Mouse (Mus musculus) urinary bladder, postnatal 36 days (tissue): Measurements from ENCODE around the gene St6galnac6.
A peak's percentile ranks its signal among the peaks of the same experiment; 100 is the strongest.

ENCODE experiments used
- DNase-seq, 2 experiments: peaks; one replicate each; pipeline ENCODE4 v3.0.0; 2022; ENCODE audit warnings: low spot score in 2 of 2, mixed read lengths in 1 of 2

St6galnac6 gene

DNA sequence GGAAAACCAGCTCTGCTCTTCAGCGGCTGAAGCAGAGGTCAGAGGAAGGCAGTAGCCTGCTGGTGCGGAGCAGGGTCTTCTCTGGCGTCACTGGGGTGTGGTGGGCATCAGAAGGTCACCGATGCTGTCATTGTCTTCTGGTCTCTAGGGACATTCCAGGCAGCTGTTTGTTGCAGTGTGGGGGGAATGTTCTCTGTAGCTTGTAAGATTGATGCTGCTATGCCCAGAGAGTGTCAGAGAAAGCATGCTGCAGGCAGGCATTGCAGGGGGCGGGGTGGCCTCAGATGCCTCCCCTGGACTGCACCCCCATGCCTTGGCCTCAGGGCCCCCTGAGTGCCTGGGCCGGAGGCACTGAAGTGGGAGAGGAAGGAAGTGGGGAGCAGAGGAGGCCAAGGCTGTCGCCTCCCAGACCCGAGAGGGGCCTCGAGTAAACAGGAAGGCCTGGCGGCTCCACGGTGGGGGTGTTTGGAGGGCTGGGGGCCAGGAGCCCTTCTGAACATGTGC lies 38.3 kb downstream of the St6galnac6 start:
- DNase-seq, result no peak

DNA sequence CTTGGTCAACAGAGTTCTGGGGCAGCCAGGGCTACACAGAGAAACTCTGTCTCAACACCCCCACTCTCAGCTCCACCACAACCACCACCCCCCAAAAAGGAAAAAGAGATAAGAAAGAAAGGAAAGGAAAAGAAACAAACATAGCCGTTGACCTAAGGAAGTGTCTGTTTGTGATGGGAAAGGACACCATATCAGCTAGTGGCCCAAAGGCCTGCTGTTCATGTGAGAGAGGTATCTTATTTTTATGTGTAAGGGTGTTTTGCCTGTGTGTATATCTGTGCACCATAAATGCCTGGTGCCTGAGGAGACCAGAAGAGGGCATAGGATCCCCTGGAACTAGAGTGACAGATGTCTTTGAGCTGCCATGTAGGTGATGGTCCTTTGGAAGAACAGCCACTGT lies 40.1 kb downstream of the St6galnac6 start:
- DNase-seq, result no peak

DNA sequence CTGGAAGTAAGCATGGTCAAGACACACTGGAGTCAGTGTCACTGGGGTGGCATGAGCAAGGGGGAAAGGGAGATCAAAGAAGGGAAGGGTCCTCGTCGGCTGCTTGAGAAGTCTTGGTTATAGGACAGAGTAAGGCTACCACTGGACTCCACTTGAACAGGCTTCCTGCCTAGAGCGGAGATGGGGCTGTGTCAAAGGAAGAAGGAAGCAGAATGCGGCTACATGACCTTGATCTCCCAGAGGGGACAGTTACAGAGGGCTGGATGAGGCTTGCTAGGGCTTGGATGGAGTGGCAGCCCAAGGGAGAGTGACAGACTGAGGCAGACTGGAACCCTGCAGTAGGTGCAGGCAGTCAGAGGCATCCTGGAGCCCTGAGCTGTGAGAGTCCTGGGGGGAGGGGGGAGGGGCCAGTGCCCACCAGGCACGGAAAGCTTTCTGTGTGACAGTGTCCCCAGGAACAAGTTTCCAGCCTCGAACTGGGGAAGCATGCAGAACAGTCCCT lies 41.1 kb downstream of the St6galnac6 start:
- DNase-seq, result no peak

DNA sequence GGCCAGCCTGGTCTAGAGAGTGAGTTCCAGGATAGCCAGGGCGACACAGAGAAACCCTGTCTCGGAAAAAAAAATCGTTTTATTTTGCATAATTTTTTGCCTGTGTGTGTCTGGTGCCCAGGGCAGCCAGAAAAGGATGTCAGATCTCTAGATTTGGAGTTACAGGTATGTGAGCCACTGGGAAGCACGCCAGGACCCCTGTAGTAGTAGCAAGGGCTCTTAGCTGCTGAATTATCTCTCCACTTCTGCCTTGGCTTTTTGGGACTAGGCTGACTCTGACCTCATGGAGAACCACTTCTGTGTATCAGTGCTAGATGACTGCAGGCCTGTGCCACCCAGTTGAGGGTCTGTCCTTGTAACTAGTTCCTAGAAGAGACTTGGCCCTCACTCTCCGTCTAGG lies 42.3 kb downstream of the St6galnac6 start:
- no peak for DNase-seq

DNA sequence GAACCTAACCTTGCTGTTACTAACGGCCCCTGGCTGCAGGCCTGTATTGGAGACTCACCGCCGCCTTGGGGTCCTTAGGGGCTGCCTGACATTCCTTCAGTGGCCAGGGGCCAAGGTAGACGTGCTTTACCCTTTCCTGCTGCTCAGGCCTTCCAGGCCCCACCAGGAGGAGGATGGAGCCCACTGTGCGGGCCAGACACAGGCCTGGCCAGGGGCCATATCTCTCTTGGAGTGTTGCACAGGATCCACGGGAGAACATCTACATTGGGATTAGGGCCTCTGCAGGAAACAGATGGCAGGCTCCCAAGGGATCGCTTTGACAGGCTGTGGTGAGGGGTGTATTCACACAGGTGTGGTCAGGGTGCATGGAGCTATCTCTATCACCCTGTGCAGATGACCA lies 43.3 kb downstream of the St6galnac6 start:
- DNase-seq, result no peak

DNA sequence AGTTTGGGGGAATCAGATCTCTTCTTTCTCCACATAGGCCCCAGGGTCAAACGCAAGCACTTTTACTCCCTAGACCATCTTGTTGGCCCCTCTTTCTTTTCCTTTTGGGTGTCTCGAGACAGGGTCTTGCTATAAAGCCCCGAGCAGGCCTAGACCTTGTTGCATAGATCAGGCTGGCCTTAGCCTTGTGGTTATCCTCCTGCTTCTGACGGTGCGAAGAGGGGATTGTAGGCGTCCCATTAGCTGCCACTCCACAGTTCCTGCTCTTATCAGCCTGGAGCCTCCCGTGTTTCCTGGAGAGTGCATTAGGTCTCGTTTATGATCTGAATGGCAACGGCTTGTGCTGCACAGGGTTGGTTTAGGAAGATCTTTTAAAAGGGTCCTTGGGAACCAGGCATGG lies 44.6 kb downstream of the St6galnac6 start:
- DNase-seq, result no peak

DNA sequence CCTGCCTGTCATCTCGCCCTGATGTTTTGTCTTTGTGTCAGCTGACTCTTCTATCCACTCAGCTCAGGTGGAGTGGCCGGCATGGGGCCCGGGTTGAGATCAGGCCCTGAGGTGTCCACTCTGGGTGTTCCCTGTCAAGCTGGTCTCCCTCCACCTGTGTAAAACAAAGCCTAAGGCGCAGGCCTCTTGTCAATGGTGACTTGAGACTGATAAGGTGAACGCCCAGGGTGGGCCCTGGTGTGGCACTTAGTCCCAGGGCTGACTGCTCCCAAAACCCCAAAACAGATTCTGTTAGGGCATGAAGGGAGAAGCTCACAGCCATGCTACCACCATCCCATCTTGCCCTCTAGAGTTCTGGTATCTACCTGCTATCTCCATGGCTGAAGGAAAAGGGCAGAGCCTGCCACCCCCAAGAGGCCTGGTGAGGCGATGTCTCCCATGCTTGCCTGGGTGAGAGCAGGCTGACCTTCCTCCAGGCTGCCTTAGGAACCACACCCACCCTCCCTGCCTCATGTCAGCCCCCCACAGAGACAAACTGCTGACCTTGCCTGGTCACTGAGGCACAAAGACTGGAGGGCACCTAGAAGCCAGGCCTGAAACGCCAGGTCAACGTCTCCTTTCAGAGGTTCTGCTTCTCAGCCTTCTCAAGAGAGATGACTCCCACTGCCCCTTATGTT lies 45.4 kb downstream of the St6galnac6 start:
- no peak for DNase-seq

DNA sequence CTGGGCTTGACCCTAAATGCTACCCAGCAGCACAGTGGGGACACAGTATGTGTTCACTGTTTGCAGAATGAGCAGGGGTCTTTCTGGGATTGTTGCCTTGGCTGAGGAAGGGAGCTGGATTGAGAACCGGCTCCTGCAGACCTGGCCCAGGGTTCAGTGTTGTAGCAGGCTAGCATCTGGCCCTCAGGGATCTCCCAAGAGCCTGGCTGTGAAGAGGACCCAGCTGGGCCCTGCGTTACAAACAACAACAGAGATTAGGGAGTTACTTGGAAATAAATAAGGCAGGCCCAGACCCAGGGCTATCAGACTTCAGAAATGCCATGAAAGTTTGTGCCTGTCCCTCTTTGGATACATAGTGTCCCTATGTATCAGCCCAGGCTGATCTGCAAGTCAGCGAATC lies 46.1 kb downstream of the St6galnac6 start:
- no peak for DNase-seq

DNA sequence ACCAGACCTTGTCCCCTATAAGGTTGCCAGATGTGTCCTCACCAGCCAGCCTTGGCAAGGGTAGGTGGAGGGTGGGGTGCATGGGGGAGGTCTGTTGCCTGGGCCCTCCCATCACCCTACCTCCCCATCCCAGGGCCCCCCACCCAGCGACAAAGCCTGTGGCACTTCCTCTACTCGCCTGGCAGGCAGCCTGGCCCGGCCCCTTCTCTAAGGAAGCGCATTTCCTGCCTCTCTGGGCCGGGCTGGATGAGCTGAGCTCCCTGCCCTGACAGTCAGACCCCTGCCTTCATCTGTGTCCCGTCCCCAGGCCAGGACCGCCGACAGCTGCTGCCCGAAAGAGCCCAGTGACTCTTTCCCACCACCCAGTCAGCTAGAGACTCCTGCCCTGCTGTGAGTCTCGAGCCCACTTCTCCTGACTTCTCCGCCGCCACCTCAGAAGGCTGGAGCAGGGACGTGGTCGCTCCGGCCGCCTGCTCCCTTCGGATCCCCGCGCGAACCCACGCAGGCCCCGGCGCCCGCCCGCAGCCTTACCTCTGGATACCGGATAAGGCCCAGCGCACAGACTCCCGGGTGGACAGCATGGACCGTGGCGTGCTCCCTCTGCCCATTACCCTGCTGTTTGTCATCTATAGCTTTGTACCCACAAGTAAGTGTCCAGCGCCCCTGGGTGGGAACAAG lies 47.0 kb downstream of the St6galnac6 start, which contains the start of gene Eng:
Eng (plus strand) TSS at position 217 of the 678 bp plus-strand sequence.
- peak; percentile 42 to 62 for DNase-seq

DNA sequence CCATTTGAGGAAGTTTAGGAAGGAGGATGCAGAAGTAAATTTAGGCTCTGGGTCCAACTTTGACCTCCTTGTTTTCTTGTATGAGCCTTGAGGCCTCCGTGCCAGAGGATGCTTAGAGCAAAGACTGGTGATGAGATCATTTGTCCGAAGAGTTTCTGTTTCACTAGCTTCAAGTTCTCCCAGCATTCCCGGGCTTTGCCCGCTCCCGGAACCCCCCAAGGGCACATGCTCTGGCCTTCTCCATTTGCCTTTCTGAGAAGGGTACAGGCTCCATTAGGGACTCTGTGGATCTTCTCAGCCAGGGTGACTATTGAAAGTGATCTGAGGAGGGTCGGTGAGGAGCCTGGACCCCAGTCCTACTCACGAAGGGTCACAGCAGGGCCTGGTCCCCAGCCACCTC lies 47.9 kb downstream of the St6galnac6 start:
- no peak for DNase-seq

DNA sequence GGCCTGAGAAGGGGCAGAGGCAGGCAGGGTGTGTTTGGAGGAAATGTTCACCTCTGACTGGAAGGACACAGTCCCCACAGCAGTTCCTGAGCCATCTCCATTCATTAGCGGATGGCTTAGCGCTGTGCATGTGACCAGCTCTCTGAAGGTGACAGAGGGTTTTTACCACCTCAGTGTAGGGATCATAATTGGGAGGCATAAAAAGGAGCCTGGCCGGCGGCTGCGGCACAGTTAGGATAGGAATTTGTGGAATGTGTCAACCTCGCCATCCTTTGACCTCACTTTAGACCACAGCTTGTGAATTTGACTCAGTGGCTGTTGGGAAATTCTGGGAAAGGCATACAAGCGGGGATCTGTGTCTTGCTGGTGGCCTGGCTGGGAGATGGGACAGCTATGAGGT lies 54.3 kb downstream of the St6galnac6 start:
- DNase-seq, result no peak

DNA sequence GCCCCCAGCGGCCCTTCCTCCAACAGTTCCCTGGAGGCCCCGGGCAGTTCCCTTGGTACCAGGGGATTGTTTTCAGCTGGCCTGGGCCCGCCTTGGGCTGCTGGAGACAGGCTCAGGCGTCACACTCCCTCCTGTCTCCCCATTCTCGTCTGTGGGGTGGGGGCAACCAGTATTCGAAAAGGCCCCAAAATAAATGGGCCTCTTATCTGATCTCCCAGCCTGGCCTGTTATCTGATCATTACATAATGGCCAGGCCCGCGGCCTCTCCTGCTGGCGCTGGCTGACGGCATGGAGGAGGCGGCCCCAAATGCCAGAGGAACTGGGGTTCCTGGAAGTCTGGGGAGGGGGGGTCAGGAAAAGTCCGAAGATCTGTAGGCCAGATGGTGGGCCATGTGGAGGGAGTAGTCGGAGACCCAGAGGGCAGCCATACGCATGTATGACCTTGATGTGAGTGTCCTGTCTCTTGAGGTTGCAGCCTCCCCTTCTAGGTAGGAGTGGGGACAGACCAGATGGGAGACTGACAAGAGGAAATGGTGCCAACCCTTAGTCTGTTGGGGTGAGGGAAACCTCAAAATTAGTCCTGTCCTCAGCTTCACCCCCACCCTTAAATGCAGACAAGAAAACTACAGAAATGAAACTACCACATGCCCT lies 55.4 kb downstream of the St6galnac6 start:
- peak; percentile 24 to 62 for DNase-seq

DNA sequence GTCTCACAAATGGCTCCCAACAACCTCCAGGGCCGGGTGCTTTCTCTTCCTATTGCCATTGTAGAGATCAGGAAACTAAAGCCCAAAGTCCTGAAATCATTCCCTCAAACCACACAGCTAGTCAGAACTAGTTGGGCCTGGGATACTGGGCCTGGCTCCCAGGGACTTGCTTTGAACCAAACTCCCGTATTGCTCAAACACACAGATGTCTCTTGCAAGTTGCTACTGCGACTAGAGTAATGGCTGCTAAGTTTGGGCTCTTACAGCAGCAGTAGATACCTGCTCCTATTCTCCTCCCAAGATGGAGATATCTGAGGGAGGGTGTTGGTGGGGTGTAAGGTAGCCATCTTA lies 55.9 kb downstream of the St6galnac6 start:
- DNase-seq, result no peak

DNA sequence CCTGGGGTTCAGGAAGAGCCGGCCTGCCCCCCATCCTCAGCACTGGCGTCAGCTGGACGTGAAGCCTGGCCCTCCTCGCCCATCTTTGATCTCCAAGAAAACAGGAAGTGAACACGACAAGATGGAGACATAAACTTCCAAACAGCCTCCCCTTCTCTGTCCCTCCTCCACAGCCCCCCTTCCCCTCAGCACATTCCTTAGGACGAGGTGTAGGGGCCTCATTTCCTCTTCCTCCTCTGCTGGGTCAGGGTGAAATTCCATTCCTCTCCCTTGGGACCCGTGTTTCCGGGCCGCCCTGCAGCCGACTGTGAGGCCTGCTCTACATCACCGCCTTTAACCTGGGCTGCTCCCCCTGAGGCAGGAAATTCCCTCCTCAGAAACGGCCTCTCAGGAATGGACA lies 56.3 kb downstream of the St6galnac6 start:
- DNase-seq, result peak in 1 of 2 experiments; percentile 52

DNA sequence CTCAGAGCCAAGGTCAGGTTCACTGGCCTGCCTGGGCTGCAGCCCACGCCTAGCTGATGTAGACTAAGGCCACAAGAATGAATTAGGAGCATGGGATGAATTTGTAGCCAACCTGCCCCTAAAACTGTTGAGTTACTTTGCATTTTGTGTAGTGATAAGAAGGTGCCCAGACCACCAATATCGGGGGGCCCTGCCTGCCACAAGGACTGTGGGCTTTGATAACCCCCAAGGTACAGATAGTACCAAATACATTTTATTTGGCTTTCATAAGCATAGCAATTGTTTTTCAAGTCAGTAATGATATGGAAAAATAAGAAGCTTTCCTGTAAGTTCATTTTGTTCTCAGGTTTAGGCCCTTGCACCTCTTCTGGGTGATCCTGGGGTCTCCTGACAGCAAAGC lies 59.4 kb downstream of the St6galnac6 start:
- DNase-seq, result no peak

DNA sequence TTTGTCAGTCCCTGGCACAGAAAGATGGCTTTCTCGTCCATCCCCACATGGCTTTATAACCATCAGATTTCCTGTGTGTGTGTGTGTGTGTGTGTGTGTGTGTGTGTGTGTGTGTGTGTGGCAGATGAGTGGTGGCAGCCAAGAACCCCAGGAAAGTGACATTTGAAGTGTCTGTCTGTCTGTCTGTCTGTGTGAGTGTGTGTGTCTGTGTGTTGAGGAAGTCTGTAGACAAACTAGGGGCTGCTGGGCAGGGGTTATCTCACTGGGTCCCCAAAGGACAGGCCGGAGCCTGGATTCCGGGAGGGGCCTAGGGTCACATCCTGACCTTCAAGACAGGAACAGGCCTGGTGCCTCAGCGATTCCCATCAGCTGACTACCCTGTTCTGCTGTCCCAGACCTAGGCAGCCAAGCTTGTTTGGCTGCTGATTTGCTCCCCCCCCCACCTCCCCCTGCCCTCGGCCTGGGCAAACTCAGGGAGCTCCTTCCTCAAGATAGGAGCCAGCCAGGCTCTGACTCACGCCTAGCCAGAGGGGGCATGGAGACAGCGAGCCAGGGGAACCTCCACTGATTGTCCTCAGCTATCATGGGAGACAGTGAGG lies 62.1 kb downstream of the St6galnac6 start:
- peak; percentile 32 to 54 for DNase-seq

DNA sequence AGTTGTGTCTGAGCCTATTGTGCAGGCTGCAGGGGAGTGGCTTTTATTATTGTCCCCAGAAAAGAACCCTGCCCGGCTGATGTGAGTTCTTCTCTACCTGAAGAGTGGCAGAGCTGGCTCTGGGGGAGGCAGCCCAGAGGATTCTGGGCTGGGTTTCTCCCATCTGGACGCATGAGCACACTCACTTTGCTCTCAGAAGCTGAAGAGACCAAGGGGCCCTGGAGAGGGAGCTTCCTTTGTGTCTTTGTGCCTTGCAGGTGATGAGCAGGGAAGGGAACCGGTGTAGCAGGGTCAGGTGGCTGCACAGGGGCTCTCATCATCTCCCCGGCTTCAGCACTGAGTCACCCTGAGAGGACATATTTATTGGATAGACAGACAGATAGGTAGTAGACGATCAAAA lies 62.8 kb downstream of the St6galnac6 start:
- no peak for DNase-seq

DNA sequence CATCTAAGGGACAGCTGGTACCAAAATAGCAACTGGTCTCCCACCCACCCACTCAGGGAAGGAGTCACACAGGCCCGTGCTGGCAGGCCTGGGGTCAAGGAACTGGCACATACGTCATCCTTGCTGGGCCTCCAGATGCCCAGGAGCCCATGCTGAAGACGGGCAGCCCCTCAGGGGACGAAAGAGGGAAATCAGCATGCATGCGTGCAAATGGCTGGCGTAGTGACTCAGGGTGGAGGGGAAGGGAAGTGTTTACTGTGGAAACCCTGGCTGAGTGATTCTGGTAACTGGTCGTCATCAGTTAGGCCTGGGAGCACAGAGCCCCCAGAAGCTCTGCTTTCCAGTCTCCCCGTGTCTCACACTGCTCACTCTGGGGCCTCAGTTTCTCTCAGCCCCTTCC lies 65.8 kb downstream of the St6galnac6 start:
- DNase-seq, result no peak

DNA sequence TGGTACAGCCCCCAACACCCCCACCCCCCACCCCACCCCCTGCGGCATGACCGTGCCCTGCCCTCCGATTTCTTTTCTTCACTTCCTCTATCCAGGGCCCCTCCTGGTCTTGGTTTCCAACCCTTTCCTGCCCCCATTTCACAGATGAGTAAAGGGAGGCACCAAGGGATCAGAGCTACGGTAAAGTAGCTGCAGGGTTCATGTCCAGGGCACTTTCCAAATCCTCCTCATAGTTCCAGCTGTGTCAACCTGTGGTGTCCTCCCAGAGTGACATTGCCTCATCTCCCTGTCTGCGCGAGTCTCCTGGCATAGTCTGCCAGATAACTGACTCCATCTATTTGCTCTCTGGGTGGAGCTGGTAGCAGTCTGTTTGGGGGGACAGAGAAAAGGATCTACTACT lies 66.3 kb downstream of the St6galnac6 start:
- no peak for DNase-seq

DNA sequence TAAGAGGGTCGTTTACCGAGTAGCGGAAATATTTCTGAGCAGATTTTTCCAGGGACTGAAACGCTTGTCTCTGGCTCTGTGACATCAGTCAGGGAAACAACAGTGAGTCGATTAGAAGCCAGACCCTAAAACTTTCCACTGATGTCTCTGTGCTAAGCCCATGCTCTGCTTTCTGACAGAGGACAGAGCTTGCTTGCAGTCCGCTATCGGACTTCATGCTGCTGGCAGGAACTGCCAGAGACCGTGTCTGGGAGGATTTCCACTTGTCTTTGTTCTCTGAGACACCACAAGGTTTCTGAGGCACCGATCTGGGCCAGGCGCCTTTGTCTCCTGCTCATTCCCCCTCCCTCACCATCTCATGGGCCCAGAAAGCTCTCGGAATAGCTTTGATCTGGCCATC lies 68.3 kb downstream of the St6galnac6 start:
- DNase-seq, result no peak

DNA sequence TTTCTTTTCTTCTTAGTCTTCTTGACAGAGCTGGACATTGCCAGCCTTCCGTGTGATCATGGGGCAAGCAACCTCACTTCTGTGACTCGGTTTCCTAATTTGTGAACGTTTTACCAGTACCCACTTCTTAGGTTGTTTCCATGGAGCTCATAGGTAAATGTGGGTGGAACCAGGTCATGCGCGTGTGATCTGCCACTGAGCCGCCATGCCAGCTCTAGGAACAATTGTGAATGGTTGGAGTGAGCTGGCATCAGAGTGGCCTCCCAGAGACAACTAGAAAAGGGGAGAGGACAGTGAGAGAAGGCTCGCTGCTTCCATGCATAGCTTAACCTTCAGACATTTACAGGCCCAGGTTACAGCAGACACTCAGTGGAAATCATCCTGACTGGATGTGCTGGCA lies 68.7 kb downstream of the St6galnac6 start:
- DNase-seq, result no peak

DNA sequence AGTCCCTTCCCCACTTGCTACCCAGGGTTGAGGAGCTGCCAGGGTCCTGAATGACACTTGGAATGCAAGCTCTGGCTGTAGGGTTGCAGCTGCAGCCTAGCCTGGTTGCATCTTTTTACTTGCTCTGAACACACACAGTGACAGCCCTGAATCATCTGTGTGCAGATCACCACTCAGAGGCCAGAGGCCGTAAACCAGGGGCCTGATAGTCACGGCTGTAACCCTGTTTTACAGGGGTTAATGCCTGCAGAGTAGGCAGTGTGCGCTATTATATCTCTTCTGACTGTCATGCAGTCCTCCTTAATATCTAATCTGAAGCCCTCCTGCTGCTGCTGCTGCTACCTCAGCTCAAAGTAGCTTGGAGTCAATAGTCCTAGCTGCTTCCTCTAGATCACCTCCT lies 70.4 kb downstream of the St6galnac6 start:
- no peak for DNase-seq
